Mouse (Mus musculus) heart, postnatal 0 days (tissue): ENCODE data around the gene Scarf2.

Experiments
- CTCF ChIP-seq: IDR thresholded peaks from 2 replicates; pipeline ENCODE4 v1.5.1; 2016; ENCODE audit warnings: antibody characterized with exemption, control low read depth, low read depth
- EP300 ChIP-seq: IDR thresholded peaks from 2 replicates; pipeline ENCODE4 v1.6.1; 2016; ENCODE audit warnings: antibody characterized with exemption, low read depth

DNA sequence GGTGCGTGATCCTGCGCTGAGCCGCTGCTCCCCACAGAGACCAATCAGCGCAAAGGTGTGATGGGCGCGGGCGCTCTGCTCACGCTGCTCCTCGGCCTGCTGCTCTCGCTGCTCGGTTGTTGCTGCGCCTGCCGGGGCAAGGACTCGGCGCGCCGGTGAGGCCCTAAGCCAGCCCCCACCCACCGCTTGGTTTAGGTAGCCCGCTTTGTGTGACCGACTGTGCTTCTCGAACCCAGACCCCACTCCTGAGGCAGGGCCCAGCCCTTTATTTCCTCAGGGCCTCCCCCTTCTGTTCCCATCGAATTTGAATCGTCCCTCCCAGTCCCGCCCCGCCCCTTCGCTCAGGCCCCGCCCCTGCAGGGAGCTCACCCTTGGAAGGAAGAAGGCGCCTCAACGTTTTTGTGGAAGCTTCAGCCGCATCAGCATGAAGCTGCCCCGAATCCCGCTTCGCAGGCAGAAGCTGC, 7.4 kb downstream of the Scarf2 start:
- no peak for TF ChIP-seq CTCF
- TF ChIP-seq EP300: no peak
